Mouse (Mus musculus): ENCODE results near the gene D17H6S53E. TPM values are rescaled to one million over a fixed set of nuclear protein-coding genes. Genes with fewer than 3 reads are reported as not detected.

Gene D17H6S53E
- polyA plus RNA-seq, 1 experiment from 2014 or later = 10.5 TPM

DNA sequence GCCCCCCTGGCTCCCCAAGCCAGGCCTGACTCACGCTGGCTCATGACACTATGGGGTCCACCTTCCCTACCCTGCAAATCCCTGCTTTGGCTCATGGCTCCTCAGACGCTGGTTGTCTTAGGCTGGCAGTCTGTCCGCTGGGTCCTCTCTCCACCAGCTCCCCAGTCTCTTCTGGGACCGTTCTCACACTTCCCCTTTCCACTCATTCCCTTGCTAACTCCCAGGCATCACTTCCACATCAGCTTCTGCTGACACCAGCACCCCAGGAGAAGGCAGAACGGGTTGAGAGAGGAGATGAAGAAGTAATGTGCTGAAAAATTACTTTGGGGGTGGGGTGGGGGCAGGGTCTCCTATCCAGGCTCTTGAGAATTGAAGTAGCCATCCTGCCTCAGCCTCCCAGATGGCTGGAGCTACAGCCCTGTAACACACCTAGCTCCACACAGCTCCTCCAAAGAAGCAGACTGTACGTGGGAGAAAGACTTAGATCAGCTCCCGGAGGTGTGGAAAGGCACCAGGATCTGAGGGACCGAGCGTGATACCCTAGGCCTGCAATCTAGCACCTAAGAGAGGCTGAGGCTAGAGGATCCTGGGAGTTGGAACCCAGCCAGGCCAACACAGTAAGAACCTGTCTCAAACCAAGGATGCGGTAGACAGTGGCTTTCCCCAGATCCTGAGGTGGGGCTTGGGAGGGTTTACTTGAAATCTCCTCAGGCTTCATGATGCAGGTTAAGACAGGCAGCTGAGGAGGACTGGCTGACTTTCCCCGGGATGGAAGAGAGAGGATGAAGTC lies 46.5 kb downstream of the D17H6S53E start:
- H3K9ac ChIP-seq (ENCODE audit: low read depth, low read length) = no peak overlapping the region
- ATAC-seq (replicated peaks; ENCODE audit: low FRiP score, low read depth) = no peak
- H3K4me2 ChIP-seq (ENCODE audit: low read length) = no peak overlapping the region
- 69% methylated on average over 11 of the region's 11 CpGs for whole genome bisulfite sequencing
- H3K36me3 ChIP-seq (ENCODE audit: insufficient read depth, low read length) = no peaks in the 10 kb centered on the region
- no peaks in the 10 kb centered on the region for H3K27me3 ChIP-seq (ENCODE audit: insufficient read depth, low read length)
- H3K4me1 ChIP-seq (replicated peaks; ENCODE audit: insufficient read depth, low read length) = no peaks in the 10 kb centered on the region
- H3K27ac ChIP-seq = 0 out of 2 replicates have a peak overlapping the region, but pooled peaks have one; percentile 63
- H3K4me3 ChIP-seq (replicated peaks; ENCODE audit: low read depth, low read length) = no peak overlapping the region
- DNase-seq (ENCODE audit: low spot score) = no peak
- H3K9me3 ChIP-seq (replicated peaks; ENCODE audit: low read length) = no peaks in the 10 kb centered on the region
- no peak for TF ChIP-seq CTCF (IDR thresholded peaks at IDR 0.05; ENCODE audit: low read depth)

DNA sequence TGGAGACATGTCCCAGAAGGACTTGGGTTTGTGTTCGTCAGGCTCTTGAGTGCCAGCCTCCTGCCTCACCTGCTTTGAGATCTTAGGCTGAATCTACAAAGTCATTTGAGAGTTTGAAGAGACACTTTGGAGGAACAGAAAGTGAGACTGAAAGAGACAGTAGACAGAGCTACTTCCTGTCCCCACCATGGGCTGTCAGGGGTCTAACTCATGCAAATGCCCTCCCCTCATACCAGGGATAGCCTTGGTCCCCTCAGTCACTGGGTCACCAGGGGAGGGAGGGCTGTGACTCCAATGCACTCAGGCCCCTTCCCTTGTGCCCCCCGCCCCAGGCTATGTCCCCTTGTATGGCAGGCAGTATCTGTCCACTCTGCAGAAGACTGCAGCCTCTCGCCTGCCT lies 47.2 kb downstream of the D17H6S53E start:
- no peak for ATAC-seq (replicated peaks; ENCODE audit: low FRiP score, low read depth)
- Histone ChIP-seq H3K9me3 (replicated peaks; ENCODE audit: low read length) (no peaks in the 10 kb centered on the region), H3K9ac (ENCODE audit: low read depth, low read length) (no peak overlapping the region), H3K36me3 (ENCODE audit: insufficient read depth, low read length) (no peaks in the 10 kb centered on the region), H3K27me3 (ENCODE audit: insufficient read depth, low read length) (no peaks in the 10 kb centered on the region), H3K4me1 (replicated peaks; ENCODE audit: insufficient read depth, low read length) (no peaks in the 10 kb centered on the region), H3K4me3 (replicated peaks; ENCODE audit: low read depth, low read length) (no peak overlapping the region), H3K27ac (peak overlapping the region; percentile 63), H3K4me2 (ENCODE audit: low read length) (no peak overlapping the region)
- WGBS = 78% methylated on average over 3 of the region's 3 CpGs
- no peak for TF ChIP-seq CTCF (IDR thresholded peaks at IDR 0.05; ENCODE audit: low read depth)
- DNase-seq (ENCODE audit: low spot score) = no peak

DNA sequence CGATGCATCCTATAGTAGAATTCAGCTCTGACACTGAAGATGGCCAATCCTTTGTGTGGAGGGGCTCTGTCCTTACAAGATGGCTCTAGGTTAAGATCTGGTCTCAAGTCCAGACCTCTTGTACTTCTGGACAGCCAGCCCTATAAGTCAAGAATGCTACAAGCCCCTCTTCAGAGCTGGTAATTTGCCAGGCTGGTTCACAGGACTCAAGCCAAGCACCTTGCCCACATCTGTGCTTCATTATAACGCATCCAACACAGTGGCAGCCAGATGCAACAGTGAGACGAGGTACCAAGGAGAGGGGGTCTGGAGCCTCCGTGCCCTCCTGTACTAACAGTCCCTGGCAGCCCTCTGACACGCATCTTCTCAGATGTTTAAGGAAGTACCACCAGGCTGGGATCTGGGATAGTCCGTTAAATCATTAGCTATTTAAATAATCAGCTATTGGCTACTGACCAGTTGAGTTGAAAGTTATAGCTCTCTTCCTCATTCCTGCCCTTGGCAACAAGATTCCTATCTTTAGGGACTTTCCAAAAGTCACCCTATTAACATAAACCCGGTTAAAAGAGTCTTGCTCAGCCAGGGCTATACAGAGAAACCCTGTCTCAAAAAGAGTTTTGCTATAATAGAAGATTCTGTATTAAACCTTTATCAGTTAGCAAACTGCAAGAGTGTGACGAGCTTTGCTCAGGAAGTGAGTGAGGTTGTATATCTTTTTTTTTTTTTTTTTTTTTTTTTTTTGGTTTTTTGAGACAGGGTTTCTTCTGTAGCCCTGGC lies 48.2 kb downstream of the D17H6S53E start:
- no peak for TF ChIP-seq CTCF (IDR thresholded peaks at IDR 0.05; ENCODE audit: low read depth)
- Histone ChIP-seq H3K9ac (ENCODE audit: low read depth, low read length) (peak overlapping the region; percentile 13; the same call in 1 of the 2 replicates), H3K36me3 (ENCODE audit: insufficient read depth, low read length) (no peaks in the 10 kb centered on the region), H3K4me2 (ENCODE audit: low read length) (no peak overlapping the region), H3K27ac (peak overlapping the region; percentile 70), H3K4me3 (replicated peaks; ENCODE audit: low read depth, low read length) (no peak overlapping the region), H3K9me3 (replicated peaks; ENCODE audit: low read length) (no peaks in the 10 kb centered on the region), H3K27me3 (ENCODE audit: insufficient read depth, low read length) (no peaks in the 10 kb centered on the region), H3K4me1 (replicated peaks; ENCODE audit: insufficient read depth, low read length) (no peaks in the 10 kb centered on the region)
- 61% methylated on average over 8 of the region's 8 CpGs for WGBS
- DNase-seq (ENCODE audit: low spot score) (no peak), ATAC-seq (replicated peaks; ENCODE audit: low FRiP score, low read depth) (no peak)

DNA sequence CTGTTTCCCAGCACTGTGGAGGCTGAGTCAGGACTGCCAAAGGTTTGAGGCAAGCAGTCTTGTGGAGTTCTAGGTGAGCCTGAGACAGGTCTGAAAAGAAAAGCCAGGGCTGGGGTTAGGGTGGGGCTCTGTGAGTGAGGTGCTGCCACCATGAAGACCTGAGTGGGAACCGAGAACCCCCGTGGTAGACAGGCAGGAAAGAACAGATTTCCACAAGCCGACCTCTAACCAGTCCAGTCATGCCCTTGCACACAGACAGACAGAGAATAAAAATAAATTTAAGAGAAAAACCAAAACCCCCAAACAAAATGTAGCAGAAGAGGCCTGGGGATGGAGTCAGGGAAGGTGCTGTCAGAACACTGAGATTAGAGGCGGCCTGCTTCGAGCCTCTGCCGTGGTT lies 49.2 kb downstream of the D17H6S53E start:
- no peak for TF ChIP-seq CTCF (IDR thresholded peaks at IDR 0.05; ENCODE audit: low read depth)
- Histone ChIP-seq H3K27me3 (ENCODE audit: insufficient read depth, low read length) (no peaks in the 10 kb centered on the region), H3K27ac (no peak overlapping the region), H3K36me3 (ENCODE audit: insufficient read depth, low read length) (no peaks in the 10 kb centered on the region), H3K9me3 (replicated peaks; ENCODE audit: low read length) (no peaks in the 10 kb centered on the region), H3K9ac (ENCODE audit: low read depth, low read length) (no peak overlapping the region), H3K4me2 (ENCODE audit: low read length) (no peak overlapping the region), H3K4me3 (replicated peaks; ENCODE audit: low read depth, low read length) (no peak overlapping the region), H3K4me1 (replicated peaks; ENCODE audit: insufficient read depth, low read length) (no peaks in the 10 kb centered on the region)
- WGBS = 58% methylated on average over 6 of the region's 6 CpGs
- DNase-seq (ENCODE audit: low spot score) (no peak), ATAC-seq (replicated peaks; ENCODE audit: low FRiP score, low read depth) (no peak)

DNA sequence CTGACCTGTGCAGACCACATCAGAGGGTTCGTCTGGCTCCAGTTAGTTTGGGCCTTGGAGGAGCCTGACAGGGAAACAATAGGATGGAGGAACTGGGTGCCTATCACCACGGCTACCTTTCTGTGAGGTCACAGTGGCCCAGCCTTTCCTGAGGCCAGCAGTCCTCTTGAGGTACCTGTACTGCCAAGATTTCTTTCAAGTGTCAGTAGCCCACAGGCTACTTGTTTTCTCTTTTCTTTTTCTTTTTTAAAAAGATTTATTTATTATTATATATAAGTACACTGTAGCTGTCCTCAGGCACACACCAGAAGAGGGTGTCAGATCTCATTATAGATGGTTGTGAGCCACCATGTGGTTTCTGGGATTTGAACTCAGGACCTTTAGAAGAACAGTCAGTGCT lies 49.8 kb downstream of the D17H6S53E start, which contains the start of gene Aif1:
Gene Aif1, minus strand, starts transcription at position 101 of the 400 bp plus-strand sequence.
- Histone ChIP-seq H3K9ac (ENCODE audit: low read depth, low read length) (no peak within 1 kb of the TSS), H3K4me3 (replicated peaks; ENCODE audit: low read depth, low read length) (no peak within 1 kb of the TSS), H3K36me3 (ENCODE audit: insufficient read depth, low read length) (no peaks in the 10 kb centered on the region), H3K9me3 (replicated peaks; ENCODE audit: low read length) (no peaks in the 10 kb centered on the region), H3K4me2 (ENCODE audit: low read length) (no peak within 1 kb of the TSS), H3K4me1 (replicated peaks; ENCODE audit: insufficient read depth, low read length) (no peaks in the 10 kb centered on the region), H3K27me3 (ENCODE audit: insufficient read depth, low read length) (no peaks in the 10 kb centered on the region), H3K27ac (no peak within 1 kb of the TSS)
- TF ChIP-seq CTCF (IDR thresholded peaks at IDR 0.05; ENCODE audit: low read depth) = no peak
- ATAC-seq (replicated peaks; ENCODE audit: low FRiP score, low read depth) (no peak), DNase-seq (ENCODE audit: low spot score) (no peak)
- WGBS = 64% methylated on average over 2 of the region's 2 CpGs

Other genes starting within 250 kb of the D17H6S53E start
- 2.3 and 3.4 TPM in 2 replicates for gene Zbtb12, start 246.9 kb upstream of the D17H6S53E start, polyA plus RNA-seq (2015; fragmentation: Nextera tagmentation; extraction: Ambion mirVana)
- not detected in 2 replicates for gene Gm20547, start 244.3 kb upstream of the D17H6S53E start, polyA plus RNA-seq (2015; fragmentation: Nextera tagmentation; extraction: Ambion mirVana)
- 7.0 and 7.4 TPM in 2 replicates for gene C2, start 228.1 kb upstream of the D17H6S53E start, polyA plus RNA-seq (2015; fragmentation: Nextera tagmentation; extraction: Ambion mirVana)
- 44.1 and 49.1 TPM in 2 replicates for gene Ehmt2, start 227.9 kb upstream of the D17H6S53E start, polyA plus RNA-seq (2015; fragmentation: Nextera tagmentation; extraction: Ambion mirVana)
- gene Slc44a4, start 211.9 kb upstream of the D17H6S53E start, polyA plus RNA-seq (2015; fragmentation: Nextera tagmentation; extraction: Ambion mirVana) = 24.2 and 27.3 TPM in 2 replicates
- 92.0 and 101 TPM in 2 replicates for gene Neu1, start 195.1 kb upstream of the D17H6S53E start, polyA plus RNA-seq (2015; fragmentation: Nextera tagmentation; extraction: Ambion mirVana)
- 2.2 and 2.6 TPM in 2 replicates for gene Hspa1b, start 167.1 kb upstream of the D17H6S53E start, polyA plus RNA-seq (2015; fragmentation: Nextera tagmentation; extraction: Ambion mirVana)
- not detected in 2 replicates for gene Gm20481, start 156.5 kb upstream of the D17H6S53E start, polyA plus RNA-seq (2015; fragmentation: Nextera tagmentation; extraction: Ambion mirVana)
- gene Hspa1a, start 154.2 kb upstream of the D17H6S53E start, polyA plus RNA-seq (2015; fragmentation: Nextera tagmentation; extraction: Ambion mirVana) = 22.4 and 23.5 TPM in 2 replicates
- 0.54 and 0.72 TPM in 2 replicates for gene Hspa1l, start 153.7 kb upstream of the D17H6S53E start, polyA plus RNA-seq (2015; fragmentation: Nextera tagmentation; extraction: Ambion mirVana)
- gene Lsm2, start 144.5 kb upstream of the D17H6S53E start, polyA plus RNA-seq (2015; fragmentation: Nextera tagmentation; extraction: Ambion mirVana) = 133 and 141 TPM in 2 replicates
- 61.3 and 63.3 TPM in 2 replicates for gene Vars, start 125.4 kb upstream of the D17H6S53E start, polyA plus RNA-seq (2015; fragmentation: Nextera tagmentation; extraction: Ambion mirVana)
- 0.16 and 0.20 TPM in 2 replicates for gene Vwa7, start 109.8 kb upstream of the D17H6S53E start, polyA plus RNA-seq (2015; fragmentation: Nextera tagmentation; extraction: Ambion mirVana)
- gene Sapcd1, start 98.4 kb upstream of the D17H6S53E start, polyA plus RNA-seq (2015; fragmentation: Nextera tagmentation; extraction: Ambion mirVana) = 2.3 and 3.7 TPM in 2 replicates
- 2.7 and 3.0 TPM in 2 replicates for gene Msh5, start 79.6 kb upstream of the D17H6S53E start, polyA plus RNA-seq (2015; fragmentation: Nextera tagmentation; extraction: Ambion mirVana)
- gene Clic1, start 76.4 kb upstream of the D17H6S53E start, polyA plus RNA-seq (2015; fragmentation: Nextera tagmentation; extraction: Ambion mirVana) = 266 and 282 TPM in 2 replicates
- 227 and 244 TPM in 2 replicates for gene Ddah2, start 67.3 kb upstream of the D17H6S53E start, polyA plus RNA-seq (2015; fragmentation: Nextera tagmentation; extraction: Ambion mirVana)
- not detected in 2 replicates for gene Ly6g6c, start 61.0 kb upstream of the D17H6S53E start, polyA plus RNA-seq (2015; fragmentation: Nextera tagmentation; extraction: Ambion mirVana)
- 0.36 and 0.45 TPM in 2 replicates for gene Mpig6b, start 60.2 kb upstream of the D17H6S53E start, polyA plus RNA-seq (2015; fragmentation: Nextera tagmentation; extraction: Ambion mirVana)
- gene Ly6g6e, start 49.5 kb upstream of the D17H6S53E start, polyA plus RNA-seq (2015; fragmentation: Nextera tagmentation; extraction: Ambion mirVana) = 1.3 and 1.6 TPM in 2 replicates
- gene Ly6g6d, start 48.3 kb upstream of the D17H6S53E start, polyA plus RNA-seq (2015; fragmentation: Nextera tagmentation; extraction: Ambion mirVana) = 7.6 and 7.8 TPM in 2 replicates
- not detected in 2 replicates for gene Ly6g6f, start 40.8 kb upstream of the D17H6S53E start, polyA plus RNA-seq (2015; fragmentation: Nextera tagmentation; extraction: Ambion mirVana)
- 109 and 113 TPM in 2 replicates for gene Abhd16a, start 37.1 kb upstream of the D17H6S53E start, polyA plus RNA-seq (2015; fragmentation: Nextera tagmentation; extraction: Ambion mirVana)
- gene Ly6g5c, start 18.1 kb upstream of the D17H6S53E start, polyA plus RNA-seq (2015; fragmentation: Nextera tagmentation; extraction: Ambion mirVana) = not detected in 2 replicates
- 0.69 and 1.1 TPM in 2 replicates for gene Ly6g5b, start 10.9 kb upstream of the D17H6S53E start, polyA plus RNA-seq (2015; fragmentation: Nextera tagmentation; extraction: Ambion mirVana)
- gene Gpank1, start 4.9 kb upstream of the D17H6S53E start, polyA plus RNA-seq (2015; fragmentation: Nextera tagmentation; extraction: Ambion mirVana) = 14.6 and 15.2 TPM in 2 replicates
- gene Csnk2b, start 4.3 kb upstream of the D17H6S53E start, polyA plus RNA-seq (2015; fragmentation: Nextera tagmentation; extraction: Ambion mirVana) = 300 and 312 TPM in 2 replicates
- 59.6 and 64.2 TPM in 2 replicates for gene Apom, start 5.7 kb downstream of the D17H6S53E start, polyA plus RNA-seq (2015; fragmentation: Nextera tagmentation; extraction: Ambion mirVana)
- 46.0 and 50.2 TPM in 2 replicates for gene Bag6, start 8.8 kb downstream of the D17H6S53E start, polyA plus RNA-seq (2015; fragmentation: Nextera tagmentation; extraction: Ambion mirVana)
- 79.2 and 94.5 TPM in 2 replicates for gene Prrc2a, start 38.5 kb downstream of the D17H6S53E start, polyA plus RNA-seq (2015; fragmentation: Nextera tagmentation; extraction: Ambion mirVana)
- 13.1 and 14.8 TPM in 2 replicates for gene Aif1, start 49.7 kb downstream of the D17H6S53E start, polyA plus RNA-seq (2015; fragmentation: Nextera tagmentation; extraction: Ambion mirVana)
- 11.4 and 15.0 TPM in 2 replicates for gene Lst1, start 62.1 kb downstream of the D17H6S53E start, polyA plus RNA-seq (2015; fragmentation: Nextera tagmentation; extraction: Ambion mirVana)
- 0.98 and 1.0 TPM in 2 replicates for gene Ltb, start 68.1 kb downstream of the D17H6S53E start, polyA plus RNA-seq (2015; fragmentation: Nextera tagmentation; extraction: Ambion mirVana)
- 0.19 and 0.25 TPM in 2 replicates for gene Tnf, start 75.6 kb downstream of the D17H6S53E start, polyA plus RNA-seq (2015; fragmentation: Nextera tagmentation; extraction: Ambion mirVana)
- gene Lta, start 79.0 kb downstream of the D17H6S53E start, polyA plus RNA-seq (2015; fragmentation: Nextera tagmentation; extraction: Ambion mirVana) = 0.15 TPM in 1 of 2 replicates, not detected in the other
- gene Gm16181, start 94.5 kb downstream of the D17H6S53E start, polyA plus RNA-seq (2015; fragmentation: Nextera tagmentation; extraction: Ambion mirVana) = 0.25 and 0.29 TPM in 2 replicates
- gene Atp6v1g2, start 107.3 kb downstream of the D17H6S53E start, polyA plus RNA-seq (2015; fragmentation: Nextera tagmentation; extraction: Ambion mirVana) = 6.6 and 6.7 TPM in 2 replicates
- 11.7 and 14.5 TPM in 2 replicates for gene Nfkbil1, start 109.4 kb downstream of the D17H6S53E start, polyA plus RNA-seq (2015; fragmentation: Nextera tagmentation; extraction: Ambion mirVana)
- 303 and 329 TPM in 2 replicates for gene Ddx39b, start 115.4 kb downstream of the D17H6S53E start, polyA plus RNA-seq (2015; fragmentation: Nextera tagmentation; extraction: Ambion mirVana)
- 111 and 125 TPM in 2 replicates for gene H2-D1, start 136.4 kb downstream of the D17H6S53E start, polyA plus RNA-seq (2015; fragmentation: Nextera tagmentation; extraction: Ambion mirVana)
- gene H2-Q1, start 194.0 kb downstream of the D17H6S53E start, polyA plus RNA-seq (2015; fragmentation: Nextera tagmentation; extraction: Ambion mirVana) = not detected in 2 replicates
- 4.6 and 6.1 TPM in 2 replicates for gene H2-Q2, start 215.9 kb downstream of the D17H6S53E start, polyA plus RNA-seq (2015; fragmentation: Nextera tagmentation; extraction: Ambion mirVana)